Mouse (Mus musculus) midbrain, embryonic 15.5 days (tissue): Measurements from ENCODE around the gene Prune2. TPM values are rescaled to one million over a fixed set of nuclear protein-coding genes. Genes with fewer than 3 reads are reported as not detected.

Experiments
- ATAC-seq: fragments of 200-750 bp; cut with Nextera tagmentation; replicated peaks from 2 replicates; pipeline ENCODE4 v1.8.0; 2017; ENCODE audit warnings: moderate TSS enrichment
- H3K27ac ChIP-seq: fragments of 300-500 bp; sonication (generic); 2 replicates; pipeline ENCODE4 v1.5.1; 2015; ENCODE audit warnings: mild to moderate bottlenecking, inconsistent platforms
- H3K27me3 ChIP-seq: fragments of 300-500 bp; sonication (generic); replicated peaks from 2 replicates; pipeline ENCODE4 v1.6.1; 2015; ENCODE audit warnings: inconsistent platforms
- H3K36me3 ChIP-seq: fragments of 300-500 bp; sonication (generic); replicated peaks from 2 replicates; pipeline ENCODE4 v1.6.1; 2015; ENCODE audit warnings: inconsistent platforms
- H3K4me1 ChIP-seq: fragments of 300-500 bp; sonication (generic); 2 replicates; pipeline ENCODE4 v1.6.1; 2015; ENCODE audit warnings: inconsistent platforms
- H3K4me2 ChIP-seq: fragments of 300-500 bp; sonication (generic); 2 replicates; pipeline ENCODE4 v1.6.1; 2015; ENCODE audit warnings: inconsistent platforms, mild to moderate bottlenecking, moderate library complexity
- H3K4me3 ChIP-seq: fragments of 300-500 bp; sonication (generic); 2 replicates; pipeline ENCODE4 v1.5.1; 2015; ENCODE audit warnings: mild to moderate bottlenecking, inconsistent platforms
- H3K9ac ChIP-seq: fragments of 300-500 bp; sonication (generic); 2 replicates; pipeline ENCODE4 v1.6.1; 2015; ENCODE audit warnings: mild to moderate bottlenecking, inconsistent platforms
- H3K9me3 ChIP-seq: fragments of 300-500 bp; sonication (generic); 2 replicates; pipeline ENCODE4 v1.6.1; 2016; ENCODE audit warnings: inconsistent platforms
- WGBS: fragments of 180-500 bp; shearing (Covaris S2); methylation state at CpG from one replicate; pipeline ENCODE4 v1.1.7; 2015; ENCODE audit warnings: mixed read lengths; 5-methylcytosine and 5-hydroxymethylcytosine counted together
- polyA plus RNA-seq: library from polyadenylated mRNA; unstranded; fragments of >200 nt; fragmentation: Nextera tagmentation; extraction: Ambion mirVana; gene quantifications from 2 replicates; pipeline ENCODE4 v1.2.1, GENCODE M21; 2015

Gene Prune2
- polyA plus RNA-seq, 1 experiment from 2014 or later: 6.9 TPM

GRCm38 (mm10) chr19:16959551-16959950 is 3.6 kb downstream of the Prune2 start:
- H3K4me2 ChIP-seq: no peak overlapping the region
- peaks cover 16% of the 10 kb centered on the region for H3K4me1 ChIP-seq
- no peaks in the 10 kb centered on the region for H3K9me3 ChIP-seq
- no peak overlapping the region for H3K27ac ChIP-seq
- H3K36me3 ChIP-seq: no peaks in the 10 kb centered on the region
- no peak overlapping the region for H3K9ac ChIP-seq
- WGBS: 82% methylated on average over 8 of the region's 8 CpGs
- peaks cover 18% of the 10 kb centered on the region for H3K27me3 ChIP-seq
- ATAC-seq: no peak
- no peak overlapping the region for H3K4me3 ChIP-seq

- Histone ChIP-seq H3K9ac (no peak overlapping the region), H3K27ac (no peak overlapping the region), H3K36me3 (no peaks in the 10 kb centered on the region), H3K4me1 (peaks cover 6% of the 10 kb centered on the region), H3K9me3 (no peaks in the 10 kb centered on the region), H3K4me3 (no peak overlapping the region), H3K4me2 (no peak overlapping the region), H3K27me3 (peaks cover 16% of the 10 kb centered on the region)
- no peak for ATAC-seq
- 95% methylated on average over 3 of the region's 3 CpGs for WGBS
Observed at GRCm38 (mm10) chr19:16961036-16961435, 5.1 kb downstream of the Prune2 start.

GRCm38 (mm10) chr19:16963178-16963577 is 7.3 kb downstream of the Prune2 start:
- ATAC-seq: no peak
- Histone ChIP-seq H3K9ac (no peak overlapping the region), H3K27me3 (0 out of 2 replicates have a peak, but pooled peaks cover 3% of the 10 kb centered on the region), H3K27ac (no peak overlapping the region), H3K9me3 (no peaks in the 10 kb centered on the region), H3K4me1 (no peaks in the 10 kb centered on the region), H3K4me2 (no peak overlapping the region), H3K36me3 (no peaks in the 10 kb centered on the region), H3K4me3 (no peak overlapping the region)
- WGBS: 83% methylated on average over 3 of the region's 3 CpGs

GRCm38 (mm10) chr19:16968768-16969167 is 12.8 kb downstream of the Prune2 start:
- Histone ChIP-seq H3K27me3 (no peaks in the 10 kb centered on the region), H3K9ac (no peak overlapping the region), H3K27ac (no peak overlapping the region), H3K36me3 (no peaks in the 10 kb centered on the region), H3K4me1 (no peaks in the 10 kb centered on the region), H3K4me2 (no peak overlapping the region), H3K9me3 (no peaks in the 10 kb centered on the region), H3K4me3 (no peak overlapping the region)
- no peak for ATAC-seq
- 87% methylated on average over 5 of the region's 5 CpGs for WGBS

GRCm38 (mm10) chr19:16970612-16971011 is 14.7 kb downstream of the Prune2 start:
- 65% methylated on average over 2 of the region's 2 CpGs for WGBS
- no peak overlapping the region for H3K4me2 ChIP-seq
- no peaks in the 10 kb centered on the region for H3K27me3 ChIP-seq
- no peaks in the 10 kb centered on the region for H3K36me3 ChIP-seq
- no peak overlapping the region for H3K9ac ChIP-seq
- no peak overlapping the region for H3K4me3 ChIP-seq
- no peak overlapping the region for H3K27ac ChIP-seq
- H3K4me1 ChIP-seq: no peaks in the 10 kb centered on the region
- no peak for ATAC-seq
- H3K9me3 ChIP-seq: no peaks in the 10 kb centered on the region

- Histone ChIP-seq H3K4me3 (no peak overlapping the region), H3K27ac (no peak overlapping the region), H3K36me3 (no peaks in the 10 kb centered on the region), H3K9ac (no peak overlapping the region), H3K27me3 (no peaks in the 10 kb centered on the region), H3K9me3 (no peaks in the 10 kb centered on the region), H3K4me1 (no peaks in the 10 kb centered on the region), H3K4me2 (no peak overlapping the region)
- WGBS: 98% methylated on average over 3 of the region's 3 CpGs
- no peak for ATAC-seq
Observed at GRCm38 (mm10) chr19:16978910-16979309, 23.0 kb downstream of the Prune2 start.

GRCm38 (mm10) chr19:16981743-16982142 is 25.8 kb downstream of the Prune2 start:
- H3K36me3 ChIP-seq: no peaks in the 10 kb centered on the region
- no peaks in the 10 kb centered on the region for H3K27me3 ChIP-seq
- H3K4me3 ChIP-seq: no peak overlapping the region
- no peak overlapping the region for H3K27ac ChIP-seq
- no peaks in the 10 kb centered on the region for H3K4me1 ChIP-seq
- 93% methylated on average over 4 of the region's 4 CpGs for WGBS
- H3K4me2 ChIP-seq: no peak overlapping the region
- no peaks in the 10 kb centered on the region for H3K9me3 ChIP-seq
- ATAC-seq: no peak
- no peak overlapping the region for H3K9ac ChIP-seq

- 58% methylated on average over 5 of the region's 5 CpGs for WGBS
- Histone ChIP-seq H3K9me3 (no peaks in the 10 kb centered on the region), H3K9ac (no peak overlapping the region), H3K4me2 (no peak overlapping the region), H3K36me3 (no peaks in the 10 kb centered on the region), H3K27ac (no peak overlapping the region), H3K27me3 (no peaks in the 10 kb centered on the region), H3K4me3 (no peak overlapping the region), H3K4me1 (no peaks in the 10 kb centered on the region)
- no peak for ATAC-seq
Observed at GRCm38 (mm10) chr19:16984897-16985296, 29.0 kb downstream of the Prune2 start.

GRCm38 (mm10) chr19:16987984-16988383 is 32.1 kb downstream of the Prune2 start:
- Histone ChIP-seq H3K9ac (no peak overlapping the region), H3K9me3 (no peaks in the 10 kb centered on the region), H3K4me2 (no peak overlapping the region), H3K36me3 (no peaks in the 10 kb centered on the region), H3K27ac (no peak overlapping the region), H3K27me3 (no peaks in the 10 kb centered on the region), H3K4me1 (no peaks in the 10 kb centered on the region), H3K4me3 (no peak overlapping the region)
- no peak for ATAC-seq
- 78% methylated on average over 11 of the region's 11 CpGs for WGBS

- ATAC-seq: no peak
- H3K4me1 ChIP-seq: no peaks in the 10 kb centered on the region
- 93% methylated on average over 4 of the region's 4 CpGs for WGBS
- no peak overlapping the region for H3K9ac ChIP-seq
- no peaks in the 10 kb centered on the region for H3K9me3 ChIP-seq
- H3K4me3 ChIP-seq: no peak overlapping the region
- no peaks in the 10 kb centered on the region for H3K27me3 ChIP-seq
- no peak overlapping the region for H3K4me2 ChIP-seq
- no peak overlapping the region for H3K27ac ChIP-seq
- H3K36me3 ChIP-seq: no peaks in the 10 kb centered on the region
Observed at GRCm38 (mm10) chr19:16992151-16992550, 36.2 kb downstream of the Prune2 start.

- H3K36me3 ChIP-seq: no peaks in the 10 kb centered on the region
- no peaks in the 10 kb centered on the region for H3K9me3 ChIP-seq
- H3K27me3 ChIP-seq: no peaks in the 10 kb centered on the region
- H3K4me2 ChIP-seq: no peak overlapping the region
- no peak overlapping the region for H3K4me3 ChIP-seq
- H3K27ac ChIP-seq: no peak overlapping the region
- no peaks in the 10 kb centered on the region for H3K4me1 ChIP-seq
- no peak overlapping the region for H3K9ac ChIP-seq
- 79% methylated on average over 8 of the region's 8 CpGs for WGBS
- no peak for ATAC-seq
Observed at GRCm38 (mm10) chr19:16994260-16994659, 38.3 kb downstream of the Prune2 start.

- Histone ChIP-seq H3K4me2 (no peak overlapping the region), H3K4me1 (no peaks in the 10 kb centered on the region), H3K9ac (no peak overlapping the region), H3K4me3 (no peak overlapping the region), H3K27ac (no peak overlapping the region), H3K27me3 (no peaks in the 10 kb centered on the region), H3K36me3 (no peaks in the 10 kb centered on the region), H3K9me3 (no peaks in the 10 kb centered on the region)
- ATAC-seq: no peak
- 86% methylated on average over 7 of the region's 7 CpGs for WGBS
Observed at GRCm38 (mm10) chr19:16997915-16998314, 42.0 kb downstream of the Prune2 start.

- H3K9me3 ChIP-seq: no peaks in the 10 kb centered on the region
- no peak overlapping the region for H3K27ac ChIP-seq
- no peak overlapping the region for H3K4me2 ChIP-seq
- no peaks in the 10 kb centered on the region for H3K36me3 ChIP-seq
- 80% methylated on average over 17 of the region's 17 CpGs for WGBS
- no peak overlapping the region for H3K9ac ChIP-seq
- ATAC-seq: no peak
- H3K4me3 ChIP-seq: no peak overlapping the region
- no peaks in the 10 kb centered on the region for H3K4me1 ChIP-seq
- H3K27me3 ChIP-seq: no peaks in the 10 kb centered on the region
Observed at GRCm38 (mm10) chr19:17006220-17006907, 50.4 kb downstream of the Prune2 start.
